Mouse (Mus musculus): ENCODE results near the gene Ptgfrn. TPM values are rescaled to one million over a fixed set of nuclear protein-coding genes. Genes with fewer than 3 reads are reported as not detected.
A peak's percentile ranks its signal among the peaks of the same experiment; 100 is the strongest.

Gene Ptgfrn
- polyA plus RNA-seq, 1 experiment from 2014 or later = 3.0 TPM

DNA sequence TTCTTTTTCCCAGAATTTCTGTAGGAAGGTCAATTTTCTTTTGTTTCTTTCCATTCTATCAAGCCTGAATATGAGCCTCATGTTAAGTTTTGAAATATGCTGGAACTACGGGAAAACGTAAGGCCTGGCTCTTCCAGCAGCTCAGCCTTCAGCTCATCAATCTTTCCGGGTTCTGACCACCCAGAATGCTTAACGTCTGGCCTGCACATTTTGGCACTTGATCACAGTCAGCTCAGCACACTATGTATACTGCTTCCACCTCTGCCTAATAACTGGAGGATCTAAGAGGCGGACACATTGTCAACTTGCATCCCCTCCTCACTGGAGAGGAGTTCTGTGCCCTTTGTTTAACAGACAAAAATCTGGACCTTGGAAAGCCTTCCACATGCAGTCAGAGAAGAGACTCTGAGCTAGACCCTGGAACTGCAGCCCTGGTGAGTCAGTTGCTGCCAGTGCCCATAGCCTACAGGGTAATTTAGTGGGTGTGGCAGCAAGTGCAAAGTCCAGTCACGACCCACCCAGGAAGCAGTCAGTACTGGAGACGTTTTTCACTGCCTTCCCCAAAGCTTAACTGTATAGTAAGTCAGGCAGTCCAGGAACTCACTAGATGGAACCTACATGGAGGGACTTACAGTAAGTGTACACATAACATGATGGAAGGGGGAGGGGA, 1.9 kb upstream of the Ptgfrn start:
- H3K9me3 ChIP-seq = no peaks in the 10 kb centered on the region
- H3K4me1 ChIP-seq = peaks cover 30% of the 10 kb centered on the region
- H3K4me2 ChIP-seq (replicated peaks) = no peak overlapping the region
- no peak for ATAC-seq (ENCODE audit: low FRiP score, low read depth)
- H3K27ac ChIP-seq = no peak overlapping the region
- H3K9ac ChIP-seq = no peak overlapping the region
- no peaks in the 10 kb centered on the region for H3K36me3 ChIP-seq
- WGBS = 27% methylated on average over 7 of the region's 7 CpGs
- no peak overlapping the region for H3K4me3 ChIP-seq
- 0 out of 2 replicates have a peak, but pooled peaks cover 5% of the 10 kb centered on the region for H3K27me3 ChIP-seq (replicated peaks)

DNA sequence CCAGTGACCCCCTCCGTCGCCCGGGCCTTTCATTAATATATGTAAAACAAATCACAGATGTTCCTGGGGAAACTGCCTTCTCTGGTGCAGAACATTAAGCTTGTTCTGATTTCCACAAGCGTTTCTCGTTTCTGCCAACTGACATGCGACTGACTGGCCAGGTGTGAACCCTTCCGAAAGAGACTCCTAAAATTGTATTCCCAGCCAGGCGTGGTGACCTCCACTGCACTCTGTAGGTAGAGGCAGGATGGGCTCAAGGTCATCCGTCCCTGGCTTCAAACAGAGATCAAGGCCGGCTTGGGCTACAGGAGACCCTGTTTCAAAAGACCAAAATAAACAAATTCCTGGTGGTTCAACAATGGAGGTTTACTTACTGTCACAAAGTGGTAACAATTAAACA, 1.2 kb upstream of the Ptgfrn start:
- no peak for ATAC-seq (ENCODE audit: low FRiP score, low read depth)
- Histone ChIP-seq H3K4me1 (peaks cover 25% of the 10 kb centered on the region), H3K4me3 (no peak overlapping the region), H3K4me2 (replicated peaks) (no peak overlapping the region), H3K9me3 (no peaks in the 10 kb centered on the region), H3K27me3 (replicated peaks) (0 out of 2 replicates have a peak, but pooled peaks cover 5% of the 10 kb centered on the region), H3K27ac (no peak overlapping the region), H3K9ac (no peak overlapping the region), H3K36me3 (no peaks in the 10 kb centered on the region)
- WGBS = 41% methylated on average over 10 of the region's 10 CpGs

DNA sequence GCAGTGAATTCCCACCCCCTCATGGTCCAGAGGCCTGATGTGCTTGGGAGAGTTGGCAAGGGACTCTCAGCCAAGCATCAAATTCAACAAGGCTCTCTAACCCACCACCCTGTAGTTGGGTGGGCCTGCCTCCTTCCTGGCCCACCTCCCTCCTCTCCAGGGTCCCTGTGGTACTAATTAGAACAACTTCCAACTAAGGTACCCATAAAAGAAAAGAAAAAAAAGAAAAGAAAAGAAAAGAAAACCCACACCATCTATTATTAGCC, 693 bp upstream of the Ptgfrn start:
- H3K4me3 ChIP-seq = no peak overlapping the region
- H3K9ac ChIP-seq = peak overlapping the region; percentile 83; the same call in 1 of the 2 replicates
- ATAC-seq (ENCODE audit: low FRiP score, low read depth) = no peak
- H3K4me1 ChIP-seq = peaks cover 25% of the 10 kb centered on the region
- H3K36me3 ChIP-seq = no peaks in the 10 kb centered on the region
- no peaks in the 10 kb centered on the region for H3K9me3 ChIP-seq
- H3K4me2 ChIP-seq (replicated peaks) = peak overlapping the region; percentile 96
- no peak overlapping the region for H3K27ac ChIP-seq
- 0 out of 2 replicates have a peak, but pooled peaks cover 5% of the 10 kb centered on the region for H3K27me3 ChIP-seq (replicated peaks)

DNA sequence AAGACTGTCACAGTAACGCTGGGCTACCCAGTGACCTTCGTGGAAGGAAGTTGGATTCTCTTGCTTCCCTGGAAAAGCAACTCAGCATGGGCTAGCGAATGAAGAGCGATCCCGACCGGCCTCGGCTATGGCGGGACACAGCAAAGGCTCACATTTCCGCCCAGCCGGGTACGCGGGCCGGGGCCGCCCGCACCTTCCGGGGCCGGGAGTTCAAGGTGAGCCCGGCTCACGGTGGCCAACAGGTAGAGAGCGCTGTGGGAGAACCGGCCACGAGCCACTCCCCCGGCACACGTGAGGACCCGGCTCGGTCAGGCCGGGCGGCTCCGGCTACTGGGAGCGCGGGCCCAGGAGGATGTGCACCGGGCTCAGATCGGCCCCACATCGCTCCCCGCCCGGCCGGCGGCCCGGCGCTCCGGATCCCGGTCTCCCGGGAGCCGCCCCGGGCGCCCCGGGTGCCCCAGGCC, 488 bp downstream of the Ptgfrn start:
- Histone ChIP-seq H3K4me2 (replicated peaks) (peak overlapping the region; percentile 96), H3K36me3 (no peaks in the 10 kb centered on the region), H3K9me3 (no peaks in the 10 kb centered on the region), H3K4me1 (peaks cover 25% of the 10 kb centered on the region), H3K4me3 (peak overlapping the region; percentile 84), H3K27ac (no peak overlapping the region), H3K9ac (peak overlapping the region; percentile 83), H3K27me3 (replicated peaks) (0 out of 2 replicates have a peak, but pooled peaks cover 5% of the 10 kb centered on the region)
- WGBS = under 1% methylated on average over 47 of the region's 47 CpGs
- peak; percentile 52 for ATAC-seq (ENCODE audit: low FRiP score, low read depth)

DNA sequence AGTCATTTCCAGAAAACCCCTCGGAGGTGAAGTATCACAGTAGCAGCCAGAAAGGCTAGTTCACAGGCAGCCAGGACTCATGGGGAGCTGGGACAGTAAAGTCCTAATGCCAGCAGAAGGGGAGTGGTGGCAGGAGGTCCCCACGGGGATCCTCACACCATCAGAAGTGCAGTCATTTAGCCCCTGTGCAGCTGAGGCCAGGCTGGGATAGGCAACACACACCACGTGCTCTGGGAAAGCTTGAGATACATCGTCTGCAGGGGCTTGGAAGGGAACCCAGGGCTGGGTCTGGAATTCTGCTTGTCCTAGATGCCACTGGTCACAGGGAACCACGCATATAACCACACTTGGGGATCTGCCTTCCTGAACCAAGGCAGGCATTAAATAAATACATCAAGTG, 1.2 kb downstream of the Ptgfrn start:
- H3K27ac ChIP-seq = no peak overlapping the region
- peak overlapping the region; percentile 84 for H3K4me3 ChIP-seq
- H3K36me3 ChIP-seq = no peaks in the 10 kb centered on the region
- peaks cover 25% of the 10 kb centered on the region for H3K4me1 ChIP-seq
- ATAC-seq (ENCODE audit: low FRiP score, low read depth) = no peak
- 16% methylated on average over 5 of the region's 5 CpGs for WGBS
- 0 out of 2 replicates have a peak, but pooled peaks cover 5% of the 10 kb centered on the region for H3K27me3 ChIP-seq (replicated peaks)
- peak overlapping the region; percentile 96 for H3K4me2 ChIP-seq (replicated peaks)
- H3K9me3 ChIP-seq = no peaks in the 10 kb centered on the region
- H3K9ac ChIP-seq = peak overlapping the region; percentile 83; the same call in 1 of the 2 replicates

DNA sequence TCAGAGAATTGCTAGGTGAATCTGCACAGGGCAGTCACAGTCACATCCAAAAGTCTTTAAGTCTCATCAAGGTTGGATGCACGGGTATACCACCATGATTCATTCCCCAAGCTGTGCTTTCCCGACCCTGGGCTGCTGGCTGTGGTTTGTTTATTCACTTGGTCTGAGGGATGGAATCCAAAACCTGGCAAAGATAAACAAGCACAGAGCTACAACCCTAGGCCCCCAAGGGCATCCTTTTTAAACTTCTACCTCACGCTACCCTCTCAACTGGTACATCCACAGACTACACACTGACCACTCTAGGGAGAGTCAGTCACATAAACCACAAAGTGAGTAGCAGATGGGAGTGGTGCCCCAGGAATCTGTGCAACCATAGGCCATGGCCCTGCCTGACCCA, 1.8 kb downstream of the Ptgfrn start:
- H3K9me3 ChIP-seq = no peaks in the 10 kb centered on the region
- peaks cover 25% of the 10 kb centered on the region for H3K4me1 ChIP-seq
- 0 out of 2 replicates have a peak, but pooled peaks cover 5% of the 10 kb centered on the region for H3K27me3 ChIP-seq (replicated peaks)
- WGBS = 62% methylated on average over 3 of the region's 3 CpGs
- no peak overlapping the region for H3K4me3 ChIP-seq
- no peak overlapping the region for H3K9ac ChIP-seq
- H3K36me3 ChIP-seq = no peaks in the 10 kb centered on the region
- no peak overlapping the region for H3K27ac ChIP-seq
- no peak for ATAC-seq (ENCODE audit: low FRiP score, low read depth)
- H3K4me2 ChIP-seq (replicated peaks) = peak overlapping the region; percentile 96

DNA sequence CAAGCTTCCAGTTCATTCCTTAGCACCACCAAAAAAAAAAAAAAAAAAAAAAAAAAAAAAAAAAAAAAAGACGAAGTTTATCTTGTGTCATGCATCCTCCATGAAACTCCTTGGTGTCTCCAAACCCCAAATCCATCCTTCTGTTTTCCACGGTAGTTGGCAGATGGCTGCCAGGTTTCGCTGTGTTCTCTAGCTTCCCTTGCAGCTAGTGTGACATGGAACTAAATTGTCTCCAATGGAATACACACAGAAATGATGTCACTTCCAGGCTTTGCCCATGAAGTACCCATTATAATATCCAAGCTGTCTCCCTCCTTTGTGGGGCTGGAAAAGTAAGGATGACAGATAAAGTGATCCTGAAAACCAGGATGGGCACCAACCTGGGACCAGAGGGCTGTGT, 3.8 kb downstream of the Ptgfrn start:
- Histone ChIP-seq H3K4me2 (replicated peaks) (no peak overlapping the region), H3K36me3 (no peaks in the 10 kb centered on the region), H3K27me3 (replicated peaks) (0 out of 2 replicates have a peak, but pooled peaks cover 5% of the 10 kb centered on the region), H3K9me3 (no peaks in the 10 kb centered on the region), H3K4me1 (peaks cover 22% of the 10 kb centered on the region), H3K4me3 (no peak overlapping the region), H3K9ac (no peak overlapping the region), H3K27ac (no peak overlapping the region)
- 86% methylated on average over 3 of the region's 3 CpGs for WGBS
- ATAC-seq (ENCODE audit: low FRiP score, low read depth) = no peak

DNA sequence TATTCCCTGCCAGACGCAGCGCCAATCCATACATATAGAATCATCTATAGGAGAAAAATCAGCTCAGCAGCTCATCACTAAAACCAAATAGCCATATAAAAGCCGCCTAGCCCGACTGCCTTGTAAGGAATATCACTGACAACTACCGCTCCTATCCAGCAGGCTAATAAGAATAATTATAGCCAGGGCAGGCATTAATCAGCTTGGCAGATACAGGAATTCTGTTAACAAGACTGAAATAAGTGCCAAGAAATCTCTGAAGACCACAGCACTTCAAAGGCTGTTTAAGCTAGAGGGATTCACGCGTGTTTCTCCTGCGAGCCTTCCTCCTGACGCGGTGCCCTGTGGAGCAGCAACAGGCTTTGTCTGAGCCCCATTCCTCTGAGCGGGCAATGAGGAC, 4.6 kb downstream of the Ptgfrn start:
- no peak overlapping the region for H3K4me3 ChIP-seq
- 0 out of 2 replicates have a peak, but pooled peaks cover 2% of the 10 kb centered on the region for H3K27me3 ChIP-seq (replicated peaks)
- H3K4me1 ChIP-seq = peaks cover 19% of the 10 kb centered on the region
- no peak overlapping the region for H3K9ac ChIP-seq
- no peak overlapping the region for H3K27ac ChIP-seq
- H3K36me3 ChIP-seq = no peaks in the 10 kb centered on the region
- no peaks in the 10 kb centered on the region for H3K9me3 ChIP-seq
- no peak overlapping the region for H3K4me2 ChIP-seq (replicated peaks)
- WGBS = 80% methylated on average over 11 of the region's 11 CpGs
- no peak for ATAC-seq (ENCODE audit: low FRiP score, low read depth)

DNA sequence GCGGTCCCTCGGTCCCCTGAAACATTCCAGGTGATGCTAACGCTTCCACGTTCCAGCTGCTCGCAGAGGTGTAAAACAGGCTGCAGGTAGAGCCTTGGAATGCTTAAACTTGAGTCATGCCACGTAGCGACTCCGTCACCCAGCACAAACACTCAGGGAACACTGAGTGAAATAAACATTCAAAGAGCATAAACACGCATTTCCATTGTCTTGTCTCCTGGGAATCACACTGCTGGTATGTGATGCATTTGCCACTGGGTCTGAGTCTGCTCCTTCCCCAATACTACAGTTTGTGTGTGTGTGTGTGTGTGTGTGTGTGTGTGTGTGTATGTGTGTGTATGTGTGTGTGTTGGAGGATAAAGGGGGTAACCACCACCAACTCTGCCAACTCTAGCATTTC, 5.2 kb downstream of the Ptgfrn start:
- ATAC-seq (ENCODE audit: low FRiP score, low read depth) = no peak
- H3K27ac ChIP-seq = no peak overlapping the region
- H3K9ac ChIP-seq = no peak overlapping the region
- H3K27me3 ChIP-seq (replicated peaks) = no peaks in the 10 kb centered on the region
- H3K4me1 ChIP-seq = peaks cover 13% of the 10 kb centered on the region
- no peaks in the 10 kb centered on the region for H3K9me3 ChIP-seq
- no peaks in the 10 kb centered on the region for H3K36me3 ChIP-seq
- 93% methylated on average over 9 of the region's 9 CpGs for WGBS
- no peak overlapping the region for H3K4me3 ChIP-seq
- H3K4me2 ChIP-seq (replicated peaks) = no peak overlapping the region

DNA sequence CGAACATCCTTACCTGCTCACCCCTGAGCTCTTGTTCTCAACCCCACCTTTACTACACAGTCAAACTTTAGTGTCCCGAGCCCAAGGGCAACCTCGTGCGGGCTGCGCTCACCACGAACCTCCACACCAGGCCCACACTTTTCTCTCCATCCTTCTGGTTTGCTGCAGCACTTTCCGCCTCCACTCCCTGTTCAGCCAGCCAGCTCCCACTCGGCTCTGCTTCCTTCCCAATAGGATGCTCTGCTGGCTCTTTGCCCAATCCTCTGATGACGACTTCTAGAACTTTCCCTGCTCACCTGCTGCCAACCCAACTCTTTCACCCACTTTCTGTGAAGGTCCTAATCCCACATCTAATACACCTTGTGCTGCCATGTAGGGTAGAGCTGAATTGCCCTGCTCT, 6.3 kb downstream of the Ptgfrn start:
- WGBS = 89% methylated on average over 9 of the region's 9 CpGs
- ATAC-seq (ENCODE audit: low FRiP score, low read depth) = no peak
- Histone ChIP-seq H3K9me3 (no peaks in the 10 kb centered on the region), H3K27ac (no peak overlapping the region), H3K36me3 (no peaks in the 10 kb centered on the region), H3K9ac (no peak overlapping the region), H3K4me3 (no peak overlapping the region), H3K4me2 (replicated peaks) (no peak overlapping the region), H3K4me1 (peaks cover 11% of the 10 kb centered on the region), H3K27me3 (replicated peaks) (no peaks in the 10 kb centered on the region)

DNA sequence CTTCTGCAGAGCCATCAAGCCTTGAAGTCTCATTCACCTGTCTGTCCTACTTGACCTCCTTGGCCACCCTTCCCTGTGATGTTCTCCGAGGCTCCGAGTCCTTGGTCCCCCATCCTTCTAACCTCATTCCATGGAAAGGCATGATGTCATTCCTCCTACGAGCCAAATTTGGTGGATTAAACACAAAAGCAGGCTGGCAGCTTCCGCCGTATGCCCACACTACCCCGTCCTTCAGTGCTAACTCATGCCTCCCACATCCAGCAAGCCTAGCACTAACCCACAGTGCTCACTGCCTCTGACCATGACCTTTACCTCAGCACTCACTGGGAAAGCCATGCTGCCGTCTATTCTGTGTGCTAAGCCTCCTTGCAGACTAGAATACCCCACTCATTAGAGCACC, 8.0 kb downstream of the Ptgfrn start:
- 88% methylated on average over 7 of the region's 7 CpGs for WGBS
- ATAC-seq (ENCODE audit: low FRiP score, low read depth) = no peak
- H3K4me2 ChIP-seq (replicated peaks) = no peak overlapping the region

DNA sequence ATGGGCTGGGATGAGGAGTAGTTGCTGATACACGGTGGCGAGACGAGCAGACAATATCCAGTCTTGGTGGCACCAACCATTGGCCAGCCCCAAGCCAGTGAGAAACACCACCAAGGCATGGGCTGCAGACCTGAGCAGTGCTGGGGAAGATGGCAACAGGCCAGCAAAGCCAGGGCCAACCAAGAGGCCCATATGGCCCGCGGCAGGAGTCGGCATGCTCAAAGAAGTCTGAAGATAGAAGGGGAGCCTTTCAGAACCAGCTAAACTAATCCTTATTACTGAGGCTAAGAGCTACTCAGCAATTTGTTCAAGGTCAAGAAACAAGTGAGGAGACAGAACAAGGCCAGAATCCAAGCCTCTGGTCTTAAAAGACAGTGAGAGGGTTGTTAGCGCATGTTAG, 8.9 kb downstream of the Ptgfrn start:
- WGBS = 93% methylated on average over 7 of the region's 7 CpGs
- H3K4me2 ChIP-seq (replicated peaks) = no peak overlapping the region
- peaks cover 7% of the 10 kb centered on the region; the same call in 1 of the 2 replicates for H3K4me1 ChIP-seq
- H3K4me3 ChIP-seq = no peak overlapping the region
- H3K36me3 ChIP-seq = no peaks in the 10 kb centered on the region; the same call in 1 of the 2 replicates
- no peak overlapping the region for H3K9ac ChIP-seq
- no peak for ATAC-seq (ENCODE audit: low FRiP score, low read depth)
- H3K27ac ChIP-seq = no peak overlapping the region
- H3K9me3 ChIP-seq = no peaks in the 10 kb centered on the region
- H3K27me3 ChIP-seq (replicated peaks) = no peaks in the 10 kb centered on the region

More for the DNA sequence above, 8.0 kb downstream of the Ptgfrn start:
- Histone ChIP-seq H3K27ac (no peak overlapping the region), H3K36me3 (no peaks in the 10 kb centered on the region; the same call in 1 of the 2 replicates), H3K4me3 (no peak overlapping the region), H3K27me3 (replicated peaks) (no peaks in the 10 kb centered on the region), H3K9ac (no peak overlapping the region), H3K4me1 (peaks cover 7% of the 10 kb centered on the region; the same call in 1 of the 2 replicates), H3K9me3 (no peaks in the 10 kb centered on the region)
